Mouse (Mus musculus) urinary bladder, postnatal 0 days (tissue): ENCODE data around the gene Tmem200a. TPM values are rescaled to one million over a fixed set of nuclear protein-coding genes. Genes with fewer than 3 reads are reported as not detected.

Source experiments
- polyA plus RNA-seq: library from polyadenylated mRNA; unstranded; fragments of >200 nt; fragmentation: Nextera tagmentation; extraction: Ambion mirVana; gene quantifications from 2 replicates; pipeline ENCODE4 v1.2.1, GENCODE M21; 2015

Tmem200a gene
- 4.5 and 4.6 TPM in 2 replicates for polyA plus RNA-seq

GRCm38 (mm10) chr10:26078521-26079142 lies at the start of gene Tmem200a:
Gene Tmem200a (minus strand): TSS chr10:26079052.

GRCm38 (mm10) chr10:26077671-26078481 lies 976 bp downstream of the Tmem200a start, which contains the start of gene Gm9767:
Gene Gm9767 (plus strand): TSS chr10:26078255.

Other genes starting within 250 kb of the Tmem200a start
- gene Gm9767, start 797 bp downstream of the Tmem200a start, polyA plus RNA-seq: 0.19 and 0.53 TPM in 2 replicates
- gene Samd3, start 150.7 kb upstream of the Tmem200a start, polyA plus RNA-seq: not detected in 2 replicates